Mouse (Mus musculus): Measurements from ENCODE around the gene 4930512M02Rik. TPM values are rescaled to one million over a fixed set of nuclear protein-coding genes. Genes with fewer than 3 reads are reported as not detected.

Gene 4930512M02Rik
- polyA plus RNA-seq, 1 experiment from 2014 or later: not detected

- 84% methylated on average over 3 of the region's 3 CpGs for WGBS
- Histone ChIP-seq H3K9ac (no peak overlapping the region), H3K4me2 (replicated peaks) (no peak overlapping the region), H3K9me3 (no peaks in the 10 kb centered on the region), H3K4me1 (no peaks in the 10 kb centered on the region), H3K27me3 (replicated peaks) (no peaks in the 10 kb centered on the region; the same call in 1 of the 2 replicates), H3K4me3 (no peak overlapping the region), H3K27ac (no peak overlapping the region), H3K36me3 (no peaks in the 10 kb centered on the region)
- ATAC-seq (ENCODE audit: low FRiP score, low read depth): no peak
Measured at GRCm38 (mm10) chr11:11558662-11559061, 69.0 kb downstream of the 4930512M02Rik start.

- Histone ChIP-seq H3K27ac (no peak overlapping the region), H3K4me3 (no peak overlapping the region), H3K27me3 (replicated peaks) (no peaks in the 10 kb centered on the region; the same call in 1 of the 2 replicates), H3K9ac (no peak overlapping the region), H3K4me2 (replicated peaks) (no peak overlapping the region), H3K9me3 (no peaks in the 10 kb centered on the region), H3K36me3 (no peaks in the 10 kb centered on the region), H3K4me1 (no peaks in the 10 kb centered on the region)
- 49% methylated on average over 11 of the region's 11 CpGs for WGBS
- ATAC-seq (ENCODE audit: low FRiP score, low read depth): no peak
Measured at GRCm38 (mm10) chr11:11557173-11557967, 70.3 kb downstream of the 4930512M02Rik start.

- no peak overlapping the region for H3K9ac ChIP-seq
- H3K27ac ChIP-seq: no peak overlapping the region
- ATAC-seq (ENCODE audit: low FRiP score, low read depth): no peak
- H3K4me1 ChIP-seq: no peaks in the 10 kb centered on the region
- H3K27me3 ChIP-seq (replicated peaks): no peaks in the 10 kb centered on the region; the same call in 1 of the 2 replicates
- no peak overlapping the region for H3K4me2 ChIP-seq (replicated peaks)
- H3K36me3 ChIP-seq: no peaks in the 10 kb centered on the region
- no peaks in the 10 kb centered on the region for H3K9me3 ChIP-seq
- 87% methylated on average over 1 of the region's 1 CpGs for WGBS
- no peak overlapping the region for H3K4me3 ChIP-seq
Measured at GRCm38 (mm10) chr11:11556186-11556585, 71.4 kb downstream of the 4930512M02Rik start.

- 77% methylated on average over 8 of the region's 8 CpGs for WGBS
- ATAC-seq (ENCODE audit: low FRiP score, low read depth): no peak
Measured at GRCm38 (mm10) chr11:11555563-11555962, 72.1 kb downstream of the 4930512M02Rik start.

GRCm38 (mm10) chr11:11547597-11548240 lies 79.9 kb downstream of the 4930512M02Rik start:
- 73% methylated on average over 7 of the region's 7 CpGs for WGBS
- ATAC-seq (ENCODE audit: low FRiP score, low read depth): no peak
- H3K9ac ChIP-seq: no peak overlapping the region
- H3K9me3 ChIP-seq: no peaks in the 10 kb centered on the region
- no peaks in the 10 kb centered on the region for H3K36me3 ChIP-seq
- H3K27ac ChIP-seq: no peak overlapping the region
- no peaks in the 10 kb centered on the region for H3K27me3 ChIP-seq (replicated peaks)
- no peak overlapping the region for H3K4me2 ChIP-seq (replicated peaks)
- H3K4me1 ChIP-seq: no peaks in the 10 kb centered on the region
- no peak overlapping the region for H3K4me3 ChIP-seq

More at GRCm38 (mm10) chr11:11555563-11555962, 72.1 kb downstream of the 4930512M02Rik start:
- Histone ChIP-seq H3K27me3 (replicated peaks) (no peaks in the 10 kb centered on the region; the same call in 1 of the 2 replicates), H3K9me3 (no peaks in the 10 kb centered on the region), H3K27ac (no peak overlapping the region), H3K4me2 (replicated peaks) (no peak overlapping the region), H3K9ac (no peak overlapping the region), H3K4me3 (no peak overlapping the region), H3K4me1 (no peaks in the 10 kb centered on the region), H3K36me3 (no peaks in the 10 kb centered on the region)

GRCm38 (mm10) chr11:11546903-11547511 lies 80.6 kb downstream of the 4930512M02Rik start:
- ATAC-seq (ENCODE audit: low FRiP score, low read depth): no peak
- Histone ChIP-seq H3K27me3 (replicated peaks) (no peaks in the 10 kb centered on the region), H3K36me3 (no peaks in the 10 kb centered on the region), H3K4me3 (no peak overlapping the region), H3K27ac (no peak overlapping the region), H3K4me1 (no peaks in the 10 kb centered on the region), H3K9me3 (no peaks in the 10 kb centered on the region), H3K4me2 (replicated peaks) (no peak overlapping the region), H3K9ac (no peak overlapping the region)
- 89% methylated on average over 7 of the region's 7 CpGs for WGBS

GRCm38 (mm10) chr11:11545948-11546347 lies 81.7 kb downstream of the 4930512M02Rik start:
- no peak overlapping the region for H3K9ac ChIP-seq
- H3K27ac ChIP-seq: no peak overlapping the region
- H3K4me2 ChIP-seq (replicated peaks): no peak overlapping the region
- H3K4me3 ChIP-seq: no peak overlapping the region
- no peaks in the 10 kb centered on the region for H3K4me1 ChIP-seq
- no peaks in the 10 kb centered on the region for H3K27me3 ChIP-seq (replicated peaks)
- no peaks in the 10 kb centered on the region for H3K36me3 ChIP-seq
- 96% methylated on average over 3 of the region's 3 CpGs for WGBS
- no peak for ATAC-seq (ENCODE audit: low FRiP score, low read depth)
- H3K9me3 ChIP-seq: no peaks in the 10 kb centered on the region

Other genes with a start within 250 kb of the 4930512M02Rik start
- 1.7 and 2.2 TPM in 2 replicates for gene Spata48, start 165.7 kb downstream of the 4930512M02Rik start, polyA plus RNA-seq (2016; fragmentation: Nextera tagmentation; extraction: Ambion mirVana)
- 0.88 and 0.98 TPM in 2 replicates for gene Zpbp, start 165.4 kb downstream of the 4930512M02Rik start, polyA plus RNA-seq (2016; fragmentation: Nextera tagmentation; extraction: Ambion mirVana)
- gene Ikzf1, start 57.2 kb upstream of the 4930512M02Rik start, polyA plus RNA-seq (2016; fragmentation: Nextera tagmentation; extraction: Ambion mirVana): 0.70 and 0.99 TPM in 2 replicates
- gene Fignl1, start 181.1 kb upstream of the 4930512M02Rik start, polyA plus RNA-seq (2016; fragmentation: Nextera tagmentation; extraction: Ambion mirVana): 44.0 and 44.9 TPM in 2 replicates